Mouse (Mus musculus): ENCODE data around the gene Nrp2. TPM values are rescaled to one million over a fixed set of nuclear protein-coding genes. Genes with fewer than 3 reads are reported as not detected.

The Nrp2 gene
- 10 to 100 TPM in 1 of 2 experiments, 1 to 10 TPM in 1; 2.8 to 44.3 TPM for polyA plus RNA-seq (2012; fragmentation: generic; extraction: Trizol)

GRCm38 (mm10) chr1:62703158-62704116, at the start of gene Nrp2:
TSS of gene Nrp2 (plus strand) at chr1:62703285.

